Mouse (Mus musculus) cerebellum, postnatal 25 days (tissue): ENCODE data around the gene Sgo2a.
A peak's percentile ranks its signal among the peaks of the same experiment; 100 is the strongest.
"Not testable (repeated sequence)": the region's sequence is repeated elsewhere in the genome, so short reads cannot be mapped to it uniquely, and the experiment has no call there.

ENCODE experiments used
- DNase-seq, 2 experiments: peaks; one replicate each; pipeline ENCODE4 v3.0.0; 2021; ENCODE audit warnings: mixed read lengths in 2 of 2

Sgo2a gene

DNA sequence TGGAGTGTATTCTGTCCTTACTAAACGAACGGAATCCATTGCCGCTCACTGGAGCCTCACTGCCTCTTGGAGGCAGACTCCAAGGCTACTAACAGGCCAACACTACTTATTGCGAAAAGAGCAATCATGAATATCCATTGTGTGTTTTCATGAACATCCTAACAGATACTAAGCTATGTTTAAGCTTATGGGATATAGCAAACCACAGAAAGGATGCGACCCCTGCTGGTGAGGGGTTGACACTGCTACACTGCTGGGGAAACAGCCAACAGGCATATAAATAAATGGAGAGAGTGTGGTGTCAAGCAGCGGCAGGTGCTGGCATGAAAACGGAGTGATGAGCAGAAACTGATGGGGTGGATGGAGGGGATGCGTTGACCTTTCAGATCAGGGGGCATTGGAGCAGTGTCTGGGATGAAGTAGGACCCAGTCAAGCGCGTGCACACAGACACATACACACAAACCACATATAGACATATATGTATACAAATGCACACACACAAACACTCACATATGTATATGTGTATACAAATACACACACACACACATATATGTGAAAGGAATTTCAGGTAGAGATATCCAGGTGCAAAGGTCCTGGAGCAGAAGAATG lies 35.5 kb downstream of the Sgo2a start:
- peak; percentile 56 to 69 for DNase-seq

GRCm38 (mm10) chr1:58037306-58037705 lies 41.5 kb downstream of the Sgo2a start:
- not testable (repeated sequence) for DNase-seq

- peak; percentile 37 to 46 for DNase-seq
Measured at GRCm38 (mm10) chr1:58045076-58045475, 49.3 kb downstream of the Sgo2a start.

- peak; percentile 83 to 89 for DNase-seq
Measured at GRCm38 (mm10) chr1:58045546-58045945, 49.8 kb downstream of the Sgo2a start.

DNA sequence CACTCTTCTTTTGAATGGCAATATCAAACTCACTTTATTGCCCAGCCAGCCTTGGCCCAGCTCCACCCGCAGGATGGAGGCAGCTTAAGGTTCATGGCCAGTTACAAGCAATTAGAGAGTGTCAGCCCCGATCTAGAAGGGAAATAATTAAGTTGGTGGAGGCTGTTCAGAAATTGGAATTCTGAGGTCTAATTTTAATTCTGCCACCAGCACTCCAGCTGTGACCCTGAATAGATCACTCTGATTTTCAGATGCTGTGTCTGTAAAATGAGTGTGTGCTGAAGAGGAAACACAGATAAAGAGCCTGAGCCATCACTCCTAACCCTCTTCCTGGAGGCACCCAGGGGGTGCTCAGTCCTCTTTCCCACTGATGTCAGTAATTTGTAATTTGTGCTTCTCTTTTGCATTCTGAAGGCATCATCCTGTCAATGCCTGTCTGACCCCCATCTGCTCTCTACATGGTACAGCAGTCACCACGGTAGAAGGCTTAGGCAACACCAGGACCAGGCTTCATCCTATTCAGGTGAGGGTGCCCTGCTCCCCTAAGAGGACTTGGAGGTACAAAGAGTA lies 51.0 kb downstream of the Sgo2a start:
- peak; percentile 37 to 55 for DNase-seq

- no peak for DNase-seq
Measured at GRCm38 (mm10) chr1:58049126-58049525, 53.4 kb downstream of the Sgo2a start.

DNA sequence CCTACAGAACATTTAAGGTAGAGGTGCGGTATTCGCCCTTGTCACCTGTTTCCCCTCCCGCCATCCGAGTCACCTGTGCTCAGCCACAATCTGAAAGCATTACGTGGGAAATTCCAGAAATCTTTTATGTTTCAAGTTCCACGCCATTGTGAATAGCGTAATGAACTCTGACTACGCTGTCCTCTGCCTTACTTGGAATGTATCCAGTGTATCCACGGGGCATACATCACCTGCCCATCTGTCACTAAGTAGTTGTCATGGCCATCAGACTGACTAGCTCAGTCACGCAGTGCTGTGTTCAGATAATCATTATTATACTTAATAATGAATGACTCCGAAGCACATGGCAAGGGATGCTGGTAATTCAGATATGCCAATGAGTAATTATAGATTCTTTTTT lies 59.8 kb downstream of the Sgo2a start:
- peak; percentile 48 to 58 for DNase-seq

- no peak for DNase-seq
Measured at GRCm38 (mm10) chr1:58056074-58056807, 60.5 kb downstream of the Sgo2a start.

- DNase-seq = no peak
Measured at GRCm38 (mm10) chr1:58056939-58057338, 61.2 kb downstream of the Sgo2a start.

DNA sequence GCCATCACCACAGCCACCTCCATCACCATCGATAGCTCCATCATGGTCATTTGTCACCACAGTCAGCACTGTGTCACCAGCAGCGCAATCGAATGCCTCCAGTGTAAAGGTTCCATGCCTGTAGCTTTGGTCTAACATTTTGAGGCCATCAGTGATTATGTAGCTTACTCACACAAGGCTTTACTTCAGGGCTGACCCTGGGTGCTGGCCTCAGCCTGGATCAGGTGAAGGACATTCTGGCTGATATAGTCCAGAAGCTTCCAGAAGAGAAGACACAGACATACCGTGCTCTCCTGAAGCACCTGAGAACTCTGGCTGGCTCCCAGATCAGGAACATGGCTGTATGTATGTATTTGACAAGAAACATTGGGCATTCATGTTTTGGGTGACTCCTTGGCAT lies 63.1 kb downstream of the Sgo2a start:
- DNase-seq = no peak

DNA sequence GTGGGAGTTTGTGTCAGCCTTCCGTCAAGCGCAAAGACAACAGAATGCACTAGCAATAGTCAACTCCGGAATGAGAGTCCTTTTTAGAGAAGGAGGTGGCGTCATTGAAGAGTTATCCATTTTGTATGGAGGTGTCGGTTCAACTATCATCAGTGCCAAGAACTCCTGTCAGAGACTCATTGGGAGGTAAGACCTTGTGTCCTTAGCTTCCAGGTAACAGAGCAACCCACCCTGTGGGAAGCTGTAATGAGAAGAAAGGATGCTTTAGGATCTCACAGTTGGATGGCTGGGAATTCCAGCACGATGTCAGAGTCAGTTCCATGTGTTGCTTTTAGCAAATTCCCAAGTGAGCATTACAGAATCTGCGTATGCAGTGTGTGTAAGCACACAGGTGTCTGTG lies 66.4 kb downstream of the Sgo2a start:
- no peak for DNase-seq

DNA sequence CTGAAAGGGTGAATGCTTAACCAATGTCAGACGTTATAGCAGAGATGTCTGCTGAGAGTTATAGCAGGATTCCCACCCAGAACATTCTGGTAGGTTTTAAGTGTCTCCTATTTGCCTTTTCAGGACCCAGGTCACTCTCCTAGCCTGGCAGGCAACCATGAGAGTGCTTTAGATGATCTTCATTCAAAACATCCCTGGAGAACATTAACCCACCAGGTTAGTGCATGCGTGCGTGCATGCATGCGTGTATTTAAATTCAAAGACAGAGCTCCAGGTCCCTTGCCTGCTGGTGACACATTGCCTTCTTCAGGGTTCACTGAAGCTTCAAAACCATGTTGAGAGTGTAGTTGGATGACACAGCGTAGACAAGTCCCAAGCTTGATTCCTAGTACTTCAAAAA lies 69.4 kb downstream of the Sgo2a start:
- DNase-seq = no peak

DNA sequence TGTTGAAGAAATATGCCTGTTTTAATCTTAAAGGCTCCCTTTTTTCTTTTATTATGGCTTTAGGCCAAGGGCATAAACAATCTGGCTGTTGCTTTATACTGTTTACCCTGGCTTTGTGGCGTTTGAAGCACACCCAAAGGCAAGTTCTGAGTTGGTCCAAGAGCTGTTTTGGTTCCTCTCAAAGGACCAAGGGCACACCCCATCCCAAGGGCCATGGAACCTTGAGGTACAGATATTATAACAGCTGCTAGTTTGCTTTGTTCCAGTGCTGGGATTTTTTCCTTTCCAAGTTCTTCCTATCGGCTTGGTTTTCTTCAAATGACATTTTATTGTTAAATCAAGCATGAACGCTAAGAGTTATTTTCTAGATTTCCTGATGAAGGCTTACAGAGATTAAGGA lies 69.8 kb downstream of the Sgo2a start:
- no peak for DNase-seq

DNA sequence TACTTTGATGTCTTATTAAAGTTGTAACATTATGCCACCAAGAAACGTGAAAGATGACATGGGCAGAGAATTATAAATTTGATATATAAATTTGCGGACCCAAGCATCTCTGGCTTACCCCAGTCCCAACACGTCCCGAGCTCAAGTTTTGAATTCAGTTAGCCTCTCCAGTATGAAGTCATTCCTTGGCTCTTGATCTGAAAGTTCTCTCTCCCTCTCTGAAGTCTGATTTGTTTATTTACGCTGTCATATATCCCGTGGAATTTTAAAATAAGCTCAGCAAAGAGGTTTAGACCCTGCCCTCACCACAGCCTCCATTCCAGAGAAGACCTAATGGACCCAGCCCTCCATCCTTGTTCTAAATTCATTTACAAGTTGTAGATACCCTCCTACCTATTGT lies 73.4 kb downstream of the Sgo2a start:
- no peak for DNase-seq

DNA sequence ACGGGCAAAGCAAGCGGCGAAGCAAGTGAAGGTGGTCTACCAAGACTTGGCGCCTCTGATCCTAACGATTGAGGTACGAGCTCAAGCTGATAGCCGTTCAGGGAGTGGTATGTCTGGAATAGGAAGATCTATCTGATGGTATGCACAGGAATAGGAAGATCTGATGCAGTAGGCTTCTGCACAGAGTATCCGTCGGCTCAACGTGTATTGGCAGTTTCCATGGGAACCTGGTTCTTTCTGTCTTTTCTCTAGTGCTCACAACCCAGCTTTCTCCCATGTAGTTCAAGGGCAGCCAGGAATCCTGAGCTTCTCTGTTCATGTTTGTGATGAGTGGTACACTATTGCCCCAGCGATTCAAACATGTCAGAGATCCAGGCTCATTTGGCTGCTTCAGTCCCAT lies 74.3 kb downstream of the Sgo2a start:
- DNase-seq = no peak

DNA sequence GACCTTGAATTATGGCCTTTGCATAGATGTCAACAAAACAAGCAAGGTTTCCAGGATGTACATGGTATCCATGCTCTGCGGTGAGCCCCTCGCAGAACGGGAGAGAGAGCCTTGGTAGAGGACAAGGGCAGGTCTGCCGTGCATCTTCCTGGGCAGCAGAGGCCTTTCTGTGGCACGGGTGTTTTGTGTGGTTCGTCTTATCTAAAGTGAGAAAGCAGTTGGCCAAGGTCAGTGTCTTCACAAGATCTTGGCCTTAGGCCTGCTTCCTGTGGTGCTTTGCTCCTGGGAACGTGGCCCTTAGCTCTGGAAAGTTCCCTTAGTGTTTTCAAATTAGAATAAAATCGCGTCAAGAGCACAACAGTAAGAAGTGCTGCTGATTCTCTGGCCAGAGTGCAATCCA lies 75.2 kb downstream of the Sgo2a start:
- DNase-seq = no peak

- no peak for DNase-seq
Measured at GRCm38 (mm10) chr1:58071509-58071908, 75.7 kb downstream of the Sgo2a start.

- no peak for DNase-seq
Measured at GRCm38 (mm10) chr1:58072416-58072815, 76.6 kb downstream of the Sgo2a start.

DNA sequence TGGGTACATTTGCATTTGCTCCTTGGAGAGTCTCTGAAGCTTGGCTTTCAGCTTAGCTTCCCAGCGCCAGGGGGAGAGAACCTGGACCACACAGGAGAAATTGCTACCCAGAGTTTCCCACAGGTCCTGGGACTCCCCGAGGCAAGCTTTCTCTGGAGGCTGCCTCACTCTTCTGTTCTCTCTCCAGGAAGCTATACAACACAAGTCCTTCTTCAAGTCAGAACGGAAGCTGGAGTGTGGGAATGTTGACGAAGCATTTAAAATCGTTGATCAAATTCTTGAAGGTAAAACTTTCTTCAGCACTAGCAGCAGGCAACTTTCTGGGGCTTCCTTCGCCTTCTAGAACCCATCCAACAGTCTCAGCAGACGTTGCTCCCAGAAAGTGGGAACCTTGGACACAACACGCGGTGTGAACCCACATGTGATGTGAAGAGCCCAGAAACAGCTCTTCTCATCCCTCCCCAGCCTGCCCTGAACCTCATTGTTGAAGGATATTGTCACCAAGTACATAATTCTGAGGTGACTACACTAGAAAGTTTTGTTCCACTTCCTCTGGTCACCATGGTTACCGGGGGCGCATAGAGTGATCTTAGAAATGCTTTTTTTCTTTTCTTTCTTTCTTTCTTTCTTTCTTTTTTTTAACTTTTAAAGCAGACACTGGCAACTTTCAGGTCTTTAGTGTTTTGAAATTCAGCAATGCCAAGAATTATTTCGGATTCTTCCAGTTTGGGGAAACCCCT lies 77.4 kb downstream of the Sgo2a start:
- DNase-seq = no peak

DNA sequence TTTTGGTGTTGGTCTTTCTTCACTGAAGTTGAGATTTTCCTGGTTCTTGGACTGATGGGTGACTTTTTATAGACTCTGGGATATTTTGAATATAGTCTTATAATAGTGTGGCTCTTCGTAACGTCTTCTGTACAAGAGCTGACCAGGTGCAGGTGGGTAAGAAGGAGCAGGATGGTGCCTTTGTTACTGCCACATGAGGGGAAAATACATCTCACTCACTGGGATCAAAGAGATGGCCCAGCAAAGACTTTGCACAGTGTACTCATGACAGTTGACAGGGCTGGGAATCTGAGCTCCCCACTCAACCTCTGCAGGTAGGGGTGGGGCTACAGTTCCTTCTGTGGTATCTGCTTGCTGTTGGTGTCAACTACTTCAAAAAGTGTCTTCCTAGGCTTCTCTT lies 78.5 kb downstream of the Sgo2a start:
- no peak for DNase-seq
